Mouse (Mus musculus) liver, embryonic 11.5 days (tissue): Measurements from ENCODE around the gene Lrguk. TPM values are rescaled to one million over a fixed set of nuclear protein-coding genes. Genes with fewer than 3 reads are reported as not detected.

Experiments
- ATAC-seq: fragments of 200-750 bp; cut with Nextera tagmentation; replicated peaks from 2 replicates; pipeline ENCODE4 v1.8.0; 2017; ENCODE audit warnings: moderate number of reproducible peaks, mild to moderate bottlenecking, moderate TSS enrichment, moderate library complexity; ENCODE audit not compliant: low FRiP score
- DNase-seq: peaks from one replicate; pipeline ENCODE4 v3.0.0-alpha.2; 2017; ENCODE audit warnings: low spot score
- H3K27ac ChIP-seq: fragments of 300-500 bp; sonication (generic); 2 replicates; pipeline ENCODE4 v1.5.1; 2014; ENCODE audit warnings: mild to moderate bottlenecking, low read depth, low read length, control low read depth
- H3K27me3 ChIP-seq: fragments of 300-500 bp; sonication (generic); replicated peaks from 2 replicates; pipeline ENCODE4 v1.6.1; 2014; ENCODE audit warnings: low read length, mixed read lengths; ENCODE audit not compliant: control insufficient read depth, insufficient read depth
- H3K36me3 ChIP-seq: fragments of 300-500 bp; sonication (generic); 2 replicates; pipeline ENCODE4 v1.6.1; 2014; ENCODE audit warnings: mild to moderate bottlenecking, low read length, moderate library complexity, mixed read lengths; ENCODE audit not compliant: control insufficient read depth, insufficient read depth
- H3K4me1 ChIP-seq: fragments of 300-500 bp; sonication (generic); replicated peaks from 2 replicates; pipeline ENCODE4 v1.6.1; 2014; ENCODE audit warnings: low read length, mixed read lengths; ENCODE audit not compliant: control insufficient read depth, insufficient read depth
- H3K4me2 ChIP-seq: fragments of 300-500 bp; sonication (generic); 2 replicates; pipeline ENCODE4 v1.6.1; 2014; ENCODE audit warnings: mild to moderate bottlenecking, control low read depth, moderate library complexity
- H3K4me3 ChIP-seq: fragments of 300-500 bp; sonication (generic); 2 replicates; pipeline ENCODE4 v1.5.1; 2014; ENCODE audit warnings: low read depth, low read length, control low read depth
- H3K9ac ChIP-seq: fragments of 300-500 bp; sonication (generic); 2 replicates; pipeline ENCODE4 v1.6.1; 2014; ENCODE audit warnings: low read depth, low read length, control low read depth
- H3K9me3 ChIP-seq: fragments of 300-500 bp; sonication (generic); 2 replicates; pipeline ENCODE4 v1.6.1; 2016; ENCODE audit warnings: low read length, inconsistent platforms, mixed read lengths; ENCODE audit not compliant: control insufficient read depth
- WGBS: fragments of 180-500 bp; shearing (Covaris S2); extraction: QIAGEN DNeasy Blood & Tissue Kit; methylation state at CpG from one replicate; pipeline ENCODE4 v1.1.7; 2014; 5-methylcytosine and 5-hydroxymethylcytosine counted together
- polyA plus RNA-seq: library from polyadenylated mRNA; unstranded; fragments of >200 nt; fragmentation: Nextera tagmentation; extraction: Ambion mirVana; gene quantifications from 2 replicates; pipeline ENCODE4 v1.2.1, GENCODE M21; 2014

The Lrguk gene
- 0.67 and 1.1 TPM in 2 replicates for polyA plus RNA-seq

DNA sequence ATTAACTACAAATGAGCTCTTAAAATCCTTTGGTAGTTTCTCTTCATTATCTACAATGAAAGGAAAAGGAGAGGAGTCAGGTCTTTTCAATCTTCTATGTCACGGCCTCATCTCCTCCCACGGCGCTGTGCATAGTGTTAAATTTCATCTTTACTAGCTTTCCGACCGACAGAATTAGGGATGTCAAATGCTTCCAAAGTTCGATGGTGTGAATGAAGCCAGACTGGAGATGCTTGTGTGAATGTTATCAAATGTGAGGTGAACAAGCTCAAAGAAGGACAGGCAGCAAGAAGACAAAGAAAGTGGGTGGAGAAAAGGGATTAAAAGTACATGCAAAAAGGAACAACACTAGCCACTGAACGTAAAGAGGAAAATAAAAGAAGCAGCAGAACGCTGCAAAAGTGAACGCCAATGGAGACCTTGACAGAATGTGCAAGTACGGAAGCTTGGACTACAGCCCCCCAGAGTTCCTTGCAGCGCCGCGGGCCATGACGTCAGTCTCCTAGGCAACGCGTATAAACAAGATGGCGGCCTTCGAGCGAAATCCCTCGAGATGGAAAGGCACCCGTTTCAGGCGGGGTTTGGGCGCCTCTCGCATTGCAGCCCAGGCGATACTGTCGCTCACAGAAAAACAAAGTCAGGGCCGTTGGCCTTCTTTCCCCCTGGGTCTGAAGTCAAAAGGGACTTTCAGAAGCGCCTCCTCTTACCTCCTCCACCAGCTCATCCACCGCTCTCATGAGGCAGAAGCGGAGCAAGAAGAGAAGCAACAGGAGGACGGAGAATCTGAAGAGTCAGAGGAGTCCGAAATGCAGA lies at the start of gene Lrguk:
Lrguk (plus strand) TSS at position 516 of the 813 bp plus-strand sequence.
- no peaks in the 10 kb centered on the region for H3K27me3 ChIP-seq
- peak within 1 kb of the TSS; percentile 86 for H3K4me2 ChIP-seq
- ATAC-seq (peak; percentile 92), DNase-seq (peak; percentile 82)
- H3K27ac ChIP-seq: no peak within 1 kb of the TSS
- no peaks in the 10 kb centered on the region for H3K9me3 ChIP-seq
- no peaks in the 10 kb centered on the region for H3K36me3 ChIP-seq
- H3K4me1 ChIP-seq: peaks cover 7% of the 10 kb centered on the region
- H3K9ac ChIP-seq: peak within 1 kb of the TSS; percentile 56
- peak within 1 kb of the TSS; percentile 63 for H3K4me3 ChIP-seq
- WGBS: 6% methylated on average over 32 of the region's 32 CpGs

DNA sequence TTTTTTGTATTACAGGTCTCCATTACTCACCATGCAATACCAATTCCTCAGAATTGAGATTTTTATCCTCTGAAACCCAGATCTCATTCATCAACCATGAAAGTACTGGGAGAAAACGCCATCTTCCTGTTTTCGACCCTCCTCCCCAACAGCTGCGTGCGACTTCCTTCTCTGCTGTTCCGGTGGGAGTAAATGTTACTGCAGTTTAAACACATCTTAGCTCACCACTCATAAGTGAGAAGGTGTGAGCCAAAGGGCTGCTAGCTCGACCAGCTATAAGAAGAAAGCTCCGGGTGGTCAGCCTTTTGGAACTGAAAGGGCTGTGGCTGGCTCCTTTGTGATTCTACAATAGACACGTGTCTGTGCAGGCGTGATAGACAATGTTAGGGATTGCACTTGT lies 46.5 kb upstream of the Lrguk start:
- 61% methylated on average over 9 of the region's 9 CpGs for WGBS
- Histone ChIP-seq H3K4me3 (no peak overlapping the region), H3K9me3 (no peaks in the 10 kb centered on the region), H3K4me1 (no peaks in the 10 kb centered on the region), H3K4me2 (no peak overlapping the region), H3K9ac (no peak overlapping the region), H3K27me3 (no peaks in the 10 kb centered on the region), H3K27ac (no peak overlapping the region), H3K36me3 (no peaks in the 10 kb centered on the region)
- DNase-seq (no peak), ATAC-seq (no peak)

GRCm38 (mm10) chr6:33987132-33987531 lies 42.1 kb upstream of the Lrguk start:
- no peak overlapping the region for H3K9ac ChIP-seq
- H3K9me3 ChIP-seq: no peaks in the 10 kb centered on the region
- no peaks in the 10 kb centered on the region for H3K4me1 ChIP-seq
- H3K36me3 ChIP-seq: no peaks in the 10 kb centered on the region
- no peak overlapping the region for H3K4me3 ChIP-seq
- WGBS: 75% methylated on average over 5 of the region's 5 CpGs
- ATAC-seq (no peak), DNase-seq (no peak)
- no peak overlapping the region for H3K4me2 ChIP-seq
- no peaks in the 10 kb centered on the region for H3K27me3 ChIP-seq
- H3K27ac ChIP-seq: no peak overlapping the region

GRCm38 (mm10) chr6:33992213-33993034 lies 36.8 kb upstream of the Lrguk start:
- no peaks in the 10 kb centered on the region for H3K4me1 ChIP-seq
- no peak overlapping the region for H3K27ac ChIP-seq
- no peak for ATAC-seq
- H3K9me3 ChIP-seq: no peaks in the 10 kb centered on the region
- no peak overlapping the region for H3K9ac ChIP-seq
- H3K27me3 ChIP-seq: no peaks in the 10 kb centered on the region
- DNase-seq: no peak
- WGBS: 47% methylated on average over 24 of the region's 24 CpGs
- no peaks in the 10 kb centered on the region for H3K36me3 ChIP-seq
- H3K4me2 ChIP-seq: no peak overlapping the region
- no peak overlapping the region for H3K4me3 ChIP-seq

DNA sequence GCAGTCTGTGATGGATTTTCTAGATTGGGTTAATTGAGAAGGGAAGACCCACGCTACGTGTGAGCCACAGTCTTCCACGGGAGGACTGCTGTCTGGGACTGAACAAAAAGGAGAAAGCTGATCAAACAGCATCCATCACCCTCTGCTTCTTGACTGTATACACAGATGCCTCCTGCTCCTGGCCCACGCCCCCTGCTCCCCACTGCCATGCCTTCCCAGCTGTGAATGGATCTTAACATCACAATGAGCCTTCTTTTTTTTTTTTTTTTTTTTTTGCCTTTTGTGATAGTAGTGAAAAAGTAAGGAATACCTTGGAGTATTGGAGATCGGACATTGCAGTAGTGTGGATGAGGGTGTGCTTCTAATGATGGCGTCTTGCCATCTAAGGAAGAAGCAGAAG lies 35.4 kb upstream of the Lrguk start:
- no peaks in the 10 kb centered on the region for H3K36me3 ChIP-seq
- H3K9me3 ChIP-seq: no peaks in the 10 kb centered on the region
- no peak overlapping the region for H3K4me2 ChIP-seq
- WGBS: 68% methylated on average over 6 of the region's 6 CpGs
- H3K27ac ChIP-seq: no peak overlapping the region
- no peaks in the 10 kb centered on the region for H3K4me1 ChIP-seq
- H3K27me3 ChIP-seq: no peaks in the 10 kb centered on the region
- DNase-seq (no peak), ATAC-seq (no peak)
- H3K4me3 ChIP-seq: no peak overlapping the region
- H3K9ac ChIP-seq: no peak overlapping the region

GRCm38 (mm10) chr6:33998590-33998989 lies 30.7 kb upstream of the Lrguk start:
- 49% methylated on average over 4 of the region's 4 CpGs for WGBS
- no peak overlapping the region for H3K9ac ChIP-seq
- ATAC-seq (no peak), DNase-seq (no peak)
- no peaks in the 10 kb centered on the region; the same call in 1 of the 2 replicates for H3K4me1 ChIP-seq
- H3K27ac ChIP-seq: no peak overlapping the region
- no peaks in the 10 kb centered on the region for H3K9me3 ChIP-seq
- no peaks in the 10 kb centered on the region for H3K36me3 ChIP-seq
- no peak overlapping the region for H3K4me2 ChIP-seq
- no peaks in the 10 kb centered on the region for H3K27me3 ChIP-seq
- no peak overlapping the region for H3K4me3 ChIP-seq

GRCm38 (mm10) chr6:33999530-33999929 lies 29.7 kb upstream of the Lrguk start:
- no peaks in the 10 kb centered on the region; the same call in 1 of the 2 replicates for H3K4me1 ChIP-seq
- no peak overlapping the region for H3K4me3 ChIP-seq
- H3K36me3 ChIP-seq: no peaks in the 10 kb centered on the region
- no peak overlapping the region for H3K27ac ChIP-seq
- H3K9ac ChIP-seq: no peak overlapping the region
- H3K27me3 ChIP-seq: no peaks in the 10 kb centered on the region
- H3K4me2 ChIP-seq: no peak overlapping the region
- no peak for ATAC-seq
- no peaks in the 10 kb centered on the region for H3K9me3 ChIP-seq
- DNase-seq: no peak
- 32% methylated on average over 7 of the region's 7 CpGs for WGBS

GRCm38 (mm10) chr6:34000644-34001043 lies 28.6 kb upstream of the Lrguk start:
- Histone ChIP-seq H3K27ac (no peak overlapping the region), H3K27me3 (no peaks in the 10 kb centered on the region), H3K4me3 (no peak overlapping the region), H3K9ac (no peak overlapping the region), H3K4me2 (no peak overlapping the region), H3K36me3 (no peaks in the 10 kb centered on the region), H3K9me3 (no peaks in the 10 kb centered on the region), H3K4me1 (no peaks in the 10 kb centered on the region; the same call in 1 of the 2 replicates)
- no peak for ATAC-seq
- DNase-seq: no peak
- WGBS: 86% methylated on average over 7 of the region's 7 CpGs
